Mouse (Mus musculus): ENCODE measurements at regions not wholly inside any gene's neighbourhood (a gene's known extent, or its start where the extent isn't known, plus 50 kb on each side); places are given as distances from the start of the nearest gene placed in this dataset.

- no peak for DNase-seq
Observed at GRCm38 (mm10) chr3:143919744-143920143, 285.3 kb downstream of the Lmo4 start.

GRCm38 (mm10) chr3:143914341-143915217 lies 290.4 kb downstream of the Lmo4 start:
- no peak for DNase-seq

GRCm38 (mm10) chr3:143913044-143913574 lies 291.9 kb downstream of the Lmo4 start:
- DNase-seq = no peak

GRCm38 (mm10) chr3:143912433-143912832 lies 292.6 kb downstream of the Lmo4 start:
- no peak for DNase-seq

- DNase-seq = no peak
Observed at GRCm38 (mm10) chr3:143909341-143909740, 295.7 kb downstream of the Lmo4 start.

- no peak for DNase-seq
Observed at GRCm38 (mm10) chr3:143903421-143903820, 301.6 kb downstream of the Lmo4 start.

GRCm38 (mm10) chr3:143880813-143881212 lies 324.2 kb downstream of the Lmo4 start:
- DNase-seq = no peak

- no peak for DNase-seq
Observed at GRCm38 (mm10) chr3:143873876-143874275, 331.1 kb downstream of the Lmo4 start.

- DNase-seq = no peak
Observed at GRCm38 (mm10) chr3:143866521-143866920, 338.5 kb downstream of the Lmo4 start.

GRCm38 (mm10) chr3:143865626-143866025 lies 339.4 kb downstream of the Lmo4 start:
- no peak for DNase-seq

GRCm38 (mm10) chr3:143864490-143864889 lies 340.5 kb downstream of the Lmo4 start:
- no peak for DNase-seq

GRCm38 (mm10) chr3:143862531-143862930 lies 342.5 kb downstream of the Lmo4 start:
- DNase-seq = no peak

- DNase-seq = no peak
Observed at GRCm38 (mm10) chr3:143861866-143862265, 343.2 kb downstream of the Lmo4 start.

GRCm38 (mm10) chr3:143835611-143836240 lies 369.3 kb downstream of the Lmo4 start:
- no peak for DNase-seq

- no peak for DNase-seq
Observed at GRCm38 (mm10) chr3:143834725-143835124, 370.3 kb downstream of the Lmo4 start.

- DNase-seq = no peak
Observed at GRCm38 (mm10) chr3:143823395-143823777, 381.6 kb downstream of the Lmo4 start.

- no peak for DNase-seq
Observed at GRCm38 (mm10) chr3:143822564-143823394, 382.2 kb downstream of the Lmo4 start.

GRCm38 (mm10) chr3:143807544-143807943 lies 397.5 kb downstream of the Lmo4 start:
- DNase-seq = no peak

GRCm38 (mm10) chr3:143806940-143807339 lies 398.1 kb downstream of the Lmo4 start:
- DNase-seq = no peak

- DNase-seq = no peak
Observed at GRCm38 (mm10) chr3:143797850-143798249, 407.2 kb downstream of the Lmo4 start.

GRCm38 (mm10) chr3:143790905-143791304 lies 414.1 kb downstream of the Lmo4 start:
- DNase-seq = no peak

GRCm38 (mm10) chr3:143789932-143790570 lies 415.0 kb downstream of the Lmo4 start:
- no peak for DNase-seq

- DNase-seq = no peak
Observed at GRCm38 (mm10) chr3:143786889-143787288, 418.1 kb downstream of the Lmo4 start.

Measured in right cerebral cortex, postnatal 25 days (tissue).